In genomic region chr7:16366133-16366646, GRCm38 (mm10) we compare ENCODE assay signal across 9 mouse cellular contexts. TPM values are rescaled to one million over a fixed set of nuclear protein-coding genes. Genes with fewer than 3 reads are reported as not detected.
A peak's percentile ranks its signal among the peaks of the same experiment; 100 is the strongest.
DNase-seq lines count a peak whose midpoint lies in the region; ATAC-seq lines count a peak whose summit lies in the region.
"Had no signal": no experiment of that assay in that cellular context is flagged by ENCODE, and none has a peak within 500 bp of the region (broad histone marks: within the 10 kb centered on the region; RNA-seq: fewer than 3 reads in every experiment).

No protein-coding gene starts in this region.

- H3K9me3 ChIP-seq in midbrain, embryonic 10.5 days (replicated peaks) = no peaks in the 10 kb centered on the region
- no peaks in the 10 kb centered on the region for H3K9me3 ChIP-seq in midbrain, embryonic 11.5 days (ENCODE audit: control insufficient read depth, low read length)
- no peaks in the 10 kb centered on the region for H3K9me3 ChIP-seq in stomach, embryonic 14.5 days (ENCODE audit: control insufficient read depth, low read depth, low read length)
- no peaks in the 10 kb centered on the region for H3K9me3 ChIP-seq in midbrain, embryonic 15.5 days

- DNase-seq in CD4-positive, CD25-positive, alpha-beta regulatory T cell, adult 2 months (ENCODE audit: low read depth, low spot score) = peak; percentile 42
- no peak for DNase-seq in midbrain, embryonic 10.5 days (ENCODE audit: low spot score)
- DNase-seq in midbrain, embryonic 11.5 days (ENCODE audit: low spot score, missing footprints) = no peak
- peak; percentile 67 to 72 for DNase-seq in lung, adult 18-20 months
- DNase-seq in cerebellum, adult 11 months = no peak

- H3K36me3 ChIP-seq in midbrain, embryonic 10.5 days = peaks cover 100% of the 10 kb centered on the region
- H3K36me3 ChIP-seq in midbrain, embryonic 11.5 days (ENCODE audit: control insufficient read depth, insufficient read depth, low read length) = peaks cover 35% of the 10 kb centered on the region
- peaks cover 74% of the 10 kb centered on the region for H3K36me3 ChIP-seq in stomach, embryonic 14.5 days (ENCODE audit: control insufficient read depth, insufficient read depth, low read length)
- H3K36me3 ChIP-seq in midbrain, embryonic 15.5 days (replicated peaks) = peaks cover 34% of the 10 kb centered on the region

- ATAC-seq in CD4-positive, CD25-positive, alpha-beta regulatory T cell, adult 4 months = no peak
- no peak for ATAC-seq in midbrain, embryonic 11.5 days (ENCODE audit: low FRiP score)
- ATAC-seq in stomach, embryonic 14.5 days (ENCODE audit: insufficient number of reproducible peaks, insufficient read depth, low FRiP score, low read depth) = no peak; the same call in 1 of the 2 replicates
- ATAC-seq in midbrain, embryonic 15.5 days (replicated peaks) = no peak

- no peak overlapping the region; the same call in 1 of the 2 replicates for H3K27ac ChIP-seq in midbrain, embryonic 10.5 days (replicated peaks)
- H3K27ac ChIP-seq in midbrain, embryonic 11.5 days (ENCODE audit: low read depth, low read length) = no peak overlapping the region
- H3K27ac ChIP-seq in stomach, embryonic 14.5 days (ENCODE audit: low read length) = peak overlapping the region; percentile 48; the same call in 1 of the 2 replicates
- H3K27ac ChIP-seq in midbrain, embryonic 15.5 days = no peak overlapping the region
- H3K27ac ChIP-seq: macrophage had no signal

- no peak overlapping the region for H3K4me2 ChIP-seq in midbrain, embryonic 11.5 days
- no peak overlapping the region for H3K4me2 ChIP-seq in stomach, embryonic 14.5 days (replicated peaks; ENCODE audit: low read depth, low read length)
- no peak overlapping the region for H3K4me2 ChIP-seq in midbrain, embryonic 15.5 days

- peaks cover 61% of the 10 kb centered on the region for H3K27me3 ChIP-seq in midbrain, embryonic 10.5 days (ENCODE audit: low read depth, poor library complexity, severe bottlenecking)
- H3K27me3 ChIP-seq in midbrain, embryonic 11.5 days (ENCODE audit: control insufficient read depth, insufficient read depth, low read length) = peaks cover 21% of the 10 kb centered on the region
- no peaks in the 10 kb centered on the region for H3K27me3 ChIP-seq in stomach, embryonic 14.5 days (ENCODE audit: control insufficient read depth, insufficient read depth, low read length)
- peaks cover 8% of the 10 kb centered on the region for H3K27me3 ChIP-seq in midbrain, embryonic 15.5 days (replicated peaks)

- no peak overlapping the region for H3K9ac ChIP-seq in midbrain, embryonic 11.5 days (ENCODE audit: low read length)
- no peak overlapping the region for H3K9ac ChIP-seq in stomach, embryonic 14.5 days (replicated peaks; ENCODE audit: low read depth, low read length)
- no peak overlapping the region for H3K9ac ChIP-seq in midbrain, embryonic 15.5 days

- 83% methylated on average over 10 of the region's 10 CpGs for WGBS in midbrain, embryonic 10.5 days
- 78% methylated on average over 10 of the region's 10 CpGs for WGBS in midbrain, embryonic 11.5 days
- WGBS in stomach, embryonic 14.5 days = 81% methylated on average over 10 of the region's 10 CpGs
- 69% methylated on average over 10 of the region's 10 CpGs for WGBS in midbrain, embryonic 15.5 days

- H3K4me3 ChIP-seq in midbrain, embryonic 10.5 days = peak overlapping the region; percentile 7; the same call in 1 of the 2 replicates
- no peak overlapping the region for H3K4me3 ChIP-seq in midbrain, embryonic 11.5 days (ENCODE audit: low read depth, low read length)
- H3K4me3 ChIP-seq in stomach, embryonic 14.5 days (ENCODE audit: low read depth, low read length) = no peak overlapping the region
- H3K4me3 ChIP-seq in midbrain, embryonic 15.5 days = no peak overlapping the region

- H3K4me1 ChIP-seq in midbrain, embryonic 10.5 days = peaks cover 29% of the 10 kb centered on the region
- H3K4me1 ChIP-seq in midbrain, embryonic 11.5 days (ENCODE audit: control insufficient read depth, insufficient read depth, low read length) = peaks cover 26% of the 10 kb centered on the region
- 0 out of 2 replicates have a peak, but pooled peaks cover 2% of the 10 kb centered on the region for H3K4me1 ChIP-seq in stomach, embryonic 14.5 days (ENCODE audit: control insufficient read depth, insufficient read depth, low read length)
- H3K4me1 ChIP-seq in midbrain, embryonic 15.5 days = peaks cover 6% of the 10 kb centered on the region; the same call in 1 of the 2 replicates

RNA-seq across cellular contexts. Expression of gene Sae1, which starts 21.4 kb away (rescaled TPM):
- polyA plus RNA-seq in CD4-positive, CD25-positive, alpha-beta regulatory T cell, adult 4 months (2017; shearing (Covaris generic)) = 10 to 100 TPM; 69.0 to 85.6 TPM
- 447 and 477 TPM in 2 replicates for polyA plus RNA-seq in midbrain, embryonic 10.5 days (2016; fragmentation: Nextera tagmentation; extraction: Ambion mirVana)
- 382 and 395 TPM in 2 replicates for polyA plus RNA-seq in midbrain, embryonic 11.5 days (2014; fragmentation: Nextera tagmentation; extraction: Ambion mirVana)
- 266 and 292 TPM in 2 replicates for polyA plus RNA-seq in stomach, embryonic 14.5 days (2014; fragmentation: Nextera tagmentation; extraction: Ambion mirVana)
- 243 and 256 TPM in 2 replicates for polyA plus RNA-seq in midbrain, embryonic 15.5 days (2015; fragmentation: Nextera tagmentation; extraction: Ambion mirVana)

RNA-seq across cellular contexts. Expression of gene Zc3h4, which starts 34.5 kb away (rescaled TPM):
- 10 to 100 TPM; 13.5 to 18.0 TPM for polyA plus RNA-seq in CD4-positive, CD25-positive, alpha-beta regulatory T cell, adult 4 months (2017; shearing (Covaris generic))
- polyA plus RNA-seq in midbrain, embryonic 10.5 days (2016; fragmentation: Nextera tagmentation; extraction: Ambion mirVana) = 16.9 and 17.6 TPM in 2 replicates
- 15.5 and 16.1 TPM in 2 replicates for polyA plus RNA-seq in midbrain, embryonic 11.5 days (2014; fragmentation: Nextera tagmentation; extraction: Ambion mirVana)
- polyA plus RNA-seq in stomach, embryonic 14.5 days (2014; fragmentation: Nextera tagmentation; extraction: Ambion mirVana) = 16.3 and 20.6 TPM in 2 replicates
- 20.0 and 22.1 TPM in 2 replicates for polyA plus RNA-seq in midbrain, embryonic 15.5 days (2015; fragmentation: Nextera tagmentation; extraction: Ambion mirVana)

RNA-seq across cellular contexts. Expression of gene Bbc3, which starts 58.0 kb away (rescaled TPM):
- 1 to 10 TPM in 1 of 2 experiments, not detected in 1; 1.2 TPM for polyA plus RNA-seq in CD4-positive, CD25-positive, alpha-beta regulatory T cell, adult 4 months (2017; shearing (Covaris generic))
- polyA plus RNA-seq in midbrain, embryonic 10.5 days (2016; fragmentation: Nextera tagmentation; extraction: Ambion mirVana) = 14.4 and 17.1 TPM in 2 replicates
- 6.3 and 8.3 TPM in 2 replicates for polyA plus RNA-seq in midbrain, embryonic 11.5 days (2014; fragmentation: Nextera tagmentation; extraction: Ambion mirVana)
- polyA plus RNA-seq in stomach, embryonic 14.5 days (2014; fragmentation: Nextera tagmentation; extraction: Ambion mirVana) = 5.2 and 5.3 TPM in 2 replicates
- 32.0 and 35.0 TPM in 2 replicates for polyA plus RNA-seq in midbrain, embryonic 15.5 days (2015; fragmentation: Nextera tagmentation; extraction: Ambion mirVana)

Comparison
In these comparisons a context has a peak if more than half of its experiments do, and no peak if none do; other contexts are left out.
1. DNase-seq: peak in CD4-positive, CD25-positive, alpha-beta regulatory T cell, adult 2 months (single experiment) and lung, adult 18-20 months (2 of 2); none in midbrain, embryonic 10.5 days (single experiment), midbrain, embryonic 11.5 days (single experiment) and cerebellum, adult 11 months (single experiment).